Mouse (Mus musculus) E14TG2a.4 (cell line): ENCODE data around the gene Hoxd9.

Experiments used
- CTCF ChIP-seq: conservative IDR thresholded peaks from 2 replicates; pipeline ENCODE4 v1.5.1; 2014; ENCODE audit warnings: low read length
- POU5F1 ChIP-seq: IDR thresholded peaks from 2 replicates; pipeline ENCODE4 v1.6.1; 2014; ENCODE audit warnings: low read length, borderline replicate concordance

DNA sequence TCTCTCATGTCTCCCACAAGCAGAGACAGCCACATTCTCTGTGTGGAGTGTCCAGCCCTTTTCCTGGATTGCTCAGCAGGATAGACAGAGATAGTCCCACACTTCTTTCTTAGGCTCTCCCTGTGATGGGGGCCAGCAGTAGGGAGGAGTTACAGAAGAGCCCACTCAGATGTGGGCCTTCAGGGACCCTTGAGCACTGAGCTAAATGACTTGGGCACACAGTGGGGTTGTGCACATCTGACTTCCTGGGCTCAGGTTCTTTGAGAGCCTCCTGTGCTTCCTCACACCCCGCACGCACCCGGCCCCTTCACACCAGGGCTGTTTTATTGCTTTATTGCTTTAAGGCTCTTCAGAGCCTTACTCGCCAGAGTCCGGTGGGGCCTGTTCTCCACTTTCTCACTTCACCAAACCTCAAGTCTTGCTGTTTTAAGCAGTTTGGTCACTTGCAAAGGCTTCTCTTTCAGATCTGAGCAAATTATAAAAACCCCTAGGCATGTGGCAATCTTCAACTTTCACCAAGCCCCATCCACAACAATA is 23.5 kb downstream of the Hoxd9 start:
- TF ChIP-seq CTCF, result no peak
- TF ChIP-seq POU5F1, result no peak
